8 mouse cellular contexts compared by ENCODE assay signal in genomic region chr11:88187417-88188133, GRCm38 (mm10). TPM values are rescaled to one million over a fixed set of nuclear protein-coding genes. Genes with fewer than 3 reads are reported as not detected.
DNase-seq lines count a peak whose midpoint lies in the region; ATAC-seq and TF ChIP-seq lines count a peak whose summit lies in the region.

No protein-coding gene starts in this region.

- H3K9me3 ChIP-seq in intestine, embryonic 15.5 days = no peaks in the 10 kb centered on the region

- peak; percentile 92 for DNase-seq in gastrocnemius, postnatal 25 days
- DNase-seq in left cerebral cortex, postnatal 14 days (ENCODE audit: low spot score in 2 of 2) = peak; percentile 79 to 91
- peak; percentile 77 for DNase-seq in right cerebral cortex, postnatal 14 days
- peak; percentile 83 to 88 for DNase-seq in urinary bladder, postnatal 4 days (ENCODE audit: low spot score in 2 of 2)

- intact Hi-C loops in left cerebral cortex, postnatal 14 days (cut with DNase I) = loop anchor here (5.0 kb wide), 1 partner anchor 120 kb away; the partner anchor contains the start of gene Vezf1

- H3K4me1 ChIP-seq in cortical plate, adult 2 months (ENCODE audit: control insufficient read depth, insufficient read depth, low read length) = no peaks in the 10 kb centered on the region; the same call in 1 of the 2 replicates
- H3K4me1 ChIP-seq in intestine, embryonic 15.5 days (replicated peaks) = peaks cover 25% of the 10 kb centered on the region

- no peak for TF ChIP-seq POLR2A in cortical plate, adult 2 months (IDR thresholded peaks at IDR 0.05; ENCODE audit: extremely low read depth, insufficient read depth, low read length)

- peak; percentile 84 for TF ChIP-seq CTCF in cortical plate, adult 2 months (IDR thresholded peaks at IDR 0.05; ENCODE audit: extremely low read depth, insufficient read depth, low read length)

- peak; percentile 89 for ATAC-seq in activated CD4-positive, CD25-positive, alpha-beta regulatory T cell, adult 4 months
- peak; percentile 96 for ATAC-seq in intestine, embryonic 15.5 days
- ATAC-seq in megakaryocyte-erythroid progenitor cell, adult 5-6 weeks (replicated peaks; ENCODE audit: low FRiP score, low TSS enrichment, poor library complexity, severe bottlenecking) = peak; percentile 95

- H3K27ac ChIP-seq in cortical plate, adult 2 months (ENCODE audit: insufficient read depth, low read length) = no peak overlapping the region
- H3K27ac ChIP-seq in intestine, embryonic 15.5 days = peak overlapping the region; percentile 79

- peak overlapping the region; percentile 21; the same call in 1 of the 2 replicates for H3K9ac ChIP-seq in intestine, embryonic 15.5 days

- WGBS in intestine, embryonic 15.5 days = 11% methylated on average over 25 of the region's 25 CpGs

- H3K4me2 ChIP-seq in intestine, embryonic 15.5 days (replicated peaks) = peak overlapping the region; percentile 53

- H3K36me3 ChIP-seq in intestine, embryonic 15.5 days = 0 out of 2 replicates have a peak, but pooled peaks cover 3% of the 10 kb centered on the region

- peaks cover 13% of the 10 kb centered on the region; the same call in 1 of the 2 replicates for H3K27me3 ChIP-seq in intestine, embryonic 15.5 days (replicated peaks)

- H3K4me3 ChIP-seq in cortical plate, adult 2 months (ENCODE audit: insufficient read depth, low read length) = peak overlapping the region; percentile 4; the same call in 1 of the 2 replicates
- H3K4me3 ChIP-seq in intestine, embryonic 15.5 days (replicated peaks) = peak overlapping the region; percentile 12; the same call in 1 of the 2 replicates

RNA-seq across cellular contexts. Expression of gene Mrps23, which starts 16.6 kb away (rescaled TPM):
- polyA plus RNA-seq in activated CD4-positive, CD25-positive, alpha-beta regulatory T cell, adult 4 months (2017; shearing (Covaris generic)) = 10 to 100 TPM; 96.8 to 98.7 TPM
- 68.8 and 69.7 TPM in 2 replicates for polyA plus RNA-seq in cortical plate, adult 2 months (2012; rRNA removed)
- 100 to 1,000 TPM; 126 to 133 TPM for total RNA-seq in gastrocnemius, postnatal 25 days (2021)
- polyA plus RNA-seq in intestine, embryonic 15.5 days (2015; fragmentation: Nextera tagmentation; extraction: Ambion mirVana) = 59.6 and 62.3 TPM in 2 replicates
- total RNA-seq in left cerebral cortex, postnatal 14 days (2021) = 10 to 100 TPM; 68.6 to 75.4 TPM
- 78.6 and 78.8 TPM in 2 replicates for total RNA-seq in megakaryocyte-erythroid progenitor cell, adult 5-6 weeks (2014; fragmentation: Nextera tagmentation)
- total RNA-seq in megakaryocyte-erythroid progenitor cell, adult 5-6 weeks (2017) = 58.9 and 154 TPM in 2 replicates
